Mouse (Mus musculus): ENCODE results near the gene Actg1. TPM values are rescaled to one million over a fixed set of nuclear protein-coding genes. Genes with fewer than 3 reads are reported as not detected.

The Actg1 gene
- polyA plus RNA-seq, 1 experiment, result 2,358 TPM

DNA sequence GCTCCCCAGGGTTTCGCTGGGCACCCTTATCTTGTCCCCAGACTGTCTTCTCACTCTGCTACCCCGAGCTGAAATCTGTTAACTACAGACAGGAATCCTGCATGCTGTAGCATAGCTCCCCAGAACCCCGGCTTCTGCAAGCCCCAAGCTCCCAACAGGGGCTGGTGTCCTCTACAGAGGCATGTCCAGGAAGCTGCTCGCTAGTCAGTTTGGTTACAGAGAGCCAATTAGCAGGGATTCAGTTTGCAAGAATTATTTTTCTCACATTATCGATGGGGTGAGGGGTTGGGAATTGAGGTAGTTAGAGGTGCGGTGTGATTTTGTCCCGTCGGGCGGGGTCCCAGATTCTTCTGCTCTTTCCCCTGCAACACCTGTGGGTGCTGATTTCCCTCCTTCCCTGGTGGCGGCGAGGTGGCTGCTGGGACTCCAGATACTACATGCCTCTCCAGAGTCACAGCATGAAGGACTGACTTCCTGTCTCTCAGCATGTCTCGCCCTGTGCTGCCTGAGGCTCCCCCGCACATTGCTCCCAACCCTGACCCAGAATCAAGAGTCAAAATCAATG, 31.6 kb downstream of the Actg1 start:
- TF ChIP-seq TCF12 (IDR thresholded peaks at IDR 0.05; ENCODE audit: insufficient read depth, poor library complexity, severe bottlenecking), result no peak
- no peak for TF ChIP-seq MYOG (IDR thresholded peaks at IDR 0.05; ENCODE audit: control insufficient read depth in 1 of 3, insufficient read depth in 1 of 3, insufficient read length in 2 of 3, low read depth in 2 of 3)
- no peak for TF ChIP-seq TCF3 (IDR thresholded peaks at IDR 0.05; ENCODE audit: insufficient read length, low read depth)
- no peak for TF ChIP-seq SRF (IDR thresholded peaks at IDR 0.05; ENCODE audit: control insufficient read depth, insufficient read length, low read depth)
- no peak for TF ChIP-seq POLR2AphosphoS2 (IDR thresholded peaks at IDR 0.05; ENCODE audit: insufficient read length, low read depth)
- no peak for TF ChIP-seq CEBPB (IDR thresholded peaks at IDR 0.05; ENCODE audit: insufficient read depth, poor library complexity, severe bottlenecking)
- TF ChIP-seq E2F4 (IDR thresholded peaks at IDR 0.05; ENCODE audit: insufficient read depth), result no peak
- TF ChIP-seq USF1 (IDR thresholded peaks at IDR 0.05; ENCODE audit: low read depth), result no peak
- TF ChIP-seq REST (IDR thresholded peaks at IDR 0.05; ENCODE audit: insufficient read depth, insufficient read length), result no peak
- TF ChIP-seq MYOD1 (IDR thresholded peaks at IDR 0.05; ENCODE audit: control insufficient read depth in 1 of 3, insufficient read length in 2 of 3, low read depth in 2 of 3), result no peak
- no peak for TF ChIP-seq POLR2A (IDR thresholded peaks at IDR 0.05; ENCODE audit: insufficient read length, low read depth)
- no peak for TF ChIP-seq MAX (IDR thresholded peaks at IDR 0.05; ENCODE audit: low read depth)
- Histone ChIP-seq H3ac (ENCODE audit: control insufficient read depth, insufficient read length) (peak overlapping the region; percentile 3), H3K4me3 (peak overlapping the region; percentile 38)

DNA sequence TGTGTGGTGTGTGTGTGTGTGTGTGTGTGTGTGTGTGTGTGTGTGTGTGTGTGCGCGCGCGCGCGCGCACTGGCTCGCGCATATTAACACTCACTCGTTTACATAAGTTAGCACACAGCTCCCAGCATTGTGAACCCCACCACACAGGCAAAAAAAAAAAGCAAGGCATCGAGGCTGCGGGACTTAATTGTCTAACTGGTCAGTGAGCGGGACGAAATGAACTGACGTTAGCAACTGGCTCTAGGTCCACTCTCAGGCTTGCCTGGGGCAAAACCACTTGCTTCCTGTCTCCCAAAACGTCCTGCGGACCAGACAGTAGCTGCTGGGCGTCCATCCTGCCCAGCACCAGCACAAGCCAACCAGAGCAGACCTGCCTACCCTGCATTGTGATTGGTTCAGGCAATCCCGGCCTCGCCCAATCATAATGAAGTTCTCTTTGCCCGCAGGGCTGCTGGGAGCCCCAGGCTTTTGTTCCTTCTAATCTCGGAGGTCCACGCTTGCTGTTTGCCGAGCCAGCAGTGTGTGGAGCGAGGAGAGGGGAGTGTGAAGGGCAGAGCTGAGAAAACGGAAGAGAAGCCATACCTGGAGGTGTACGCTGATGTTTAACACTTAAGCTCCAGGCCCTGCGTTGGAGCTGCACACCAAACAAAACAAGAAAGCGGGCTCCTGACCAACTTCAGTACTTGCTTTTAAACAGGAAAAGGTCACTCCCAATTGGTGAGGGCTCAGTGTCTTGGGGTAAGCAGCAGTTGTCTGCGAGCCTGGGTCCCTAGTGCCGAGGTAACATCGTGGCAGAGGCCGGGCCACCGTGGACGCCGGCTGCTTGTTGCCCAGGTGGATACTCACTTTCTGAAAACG, 32.3 kb downstream of the Actg1 start:
- TF ChIP-seq E2F4 (IDR thresholded peaks at IDR 0.05; ENCODE audit: insufficient read depth), result no peak
- no peak for TF ChIP-seq REST (IDR thresholded peaks at IDR 0.05; ENCODE audit: insufficient read depth, insufficient read length)
- peak; percentile 81 for TF ChIP-seq POLR2AphosphoS2 (IDR thresholded peaks at IDR 0.05; ENCODE audit: insufficient read length, low read depth)
- TF ChIP-seq MAX (IDR thresholded peaks at IDR 0.05; ENCODE audit: low read depth), result no peak
- no peak for TF ChIP-seq SRF (IDR thresholded peaks at IDR 0.05; ENCODE audit: control insufficient read depth, insufficient read length, low read depth)
- peak in 2 of 3 experiments; percentile 51 to 58 for TF ChIP-seq MYOD1 (IDR thresholded peaks at IDR 0.05; ENCODE audit: control insufficient read depth in 1 of 3, insufficient read length in 2 of 3, low read depth in 2 of 3)
- TF ChIP-seq TCF3 (IDR thresholded peaks at IDR 0.05; ENCODE audit: insufficient read length, low read depth), result no peak
- peak; percentile 91 for TF ChIP-seq POLR2A (IDR thresholded peaks at IDR 0.05; ENCODE audit: insufficient read length, low read depth)
- H3ac ChIP-seq (ENCODE audit: control insufficient read depth, insufficient read length), result peak overlapping the region; percentile 3
- no peaks in the 10 kb centered on the region for H3K79me2 ChIP-seq (ENCODE audit: control insufficient read depth, insufficient read depth)
- peak overlapping the region; percentile 100 for H3K4me2 ChIP-seq (ENCODE audit: low read depth)
- H3K4me3 ChIP-seq, result peak overlapping the region; percentile 38
- H3K27me3 ChIP-seq (ENCODE audit: control insufficient read depth, insufficient read depth, insufficient read length), result no peaks in the 10 kb centered on the region
- no peaks in the 10 kb centered on the region for H3K36me3 ChIP-seq (ENCODE audit: control insufficient read depth, insufficient read depth)

More for the DNA sequence above, 31.6 kb downstream of the Actg1 start:
- Histone ChIP-seq H3K36me3 (ENCODE audit: control insufficient read depth, insufficient read depth) (no peaks in the 10 kb centered on the region), H3K4me2 (ENCODE audit: low read depth) (peak overlapping the region; percentile 100), H3K27me3 (ENCODE audit: control insufficient read depth, insufficient read depth, insufficient read length) (no peaks in the 10 kb centered on the region), H3K79me2 (ENCODE audit: control insufficient read depth, insufficient read depth) (no peaks in the 10 kb centered on the region)

DNA sequence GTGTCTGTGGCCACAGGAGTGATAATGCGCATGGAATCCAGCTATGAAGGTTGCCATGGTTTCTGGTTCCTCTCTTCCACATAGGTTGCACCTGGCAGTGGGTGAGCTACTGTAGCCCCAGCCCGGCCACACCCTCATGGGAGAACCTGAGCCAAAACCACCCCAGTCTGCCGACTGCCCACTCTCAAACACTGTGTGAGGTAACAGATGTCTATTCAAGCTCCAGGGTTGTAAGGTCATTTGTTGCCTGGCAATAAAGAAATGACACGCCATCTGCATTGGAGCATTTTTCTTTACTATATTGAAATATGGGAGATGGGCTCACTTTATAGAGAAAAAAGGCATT, 33.0 kb downstream of the Actg1 start:
- Histone ChIP-seq H3K4me2 (ENCODE audit: low read depth) (peak overlapping the region; percentile 94), H3K36me3 (ENCODE audit: control insufficient read depth, insufficient read depth) (no peaks in the 10 kb centered on the region), H3K79me2 (ENCODE audit: control insufficient read depth, insufficient read depth) (no peaks in the 10 kb centered on the region), H3ac (ENCODE audit: control insufficient read depth, insufficient read length) (no peak overlapping the region), H3K27me3 (ENCODE audit: control insufficient read depth, insufficient read depth, insufficient read length) (no peaks in the 10 kb centered on the region), H3K4me3 (peak overlapping the region; percentile 38)
- peak in 1 of 3 experiments; percentile 22 for TF ChIP-seq MYOG (IDR thresholded peaks at IDR 0.05; ENCODE audit: control insufficient read depth in 1 of 3, insufficient read depth in 1 of 3, insufficient read length in 2 of 3, low read depth in 2 of 3)
- no peak for TF ChIP-seq USF1 (IDR thresholded peaks at IDR 0.05; ENCODE audit: low read depth)
- TF ChIP-seq POLR2A (IDR thresholded peaks at IDR 0.05; ENCODE audit: insufficient read length, low read depth), result no peak
- TF ChIP-seq TCF3 (IDR thresholded peaks at IDR 0.05; ENCODE audit: insufficient read length, low read depth), result no peak
- TF ChIP-seq E2F4 (IDR thresholded peaks at IDR 0.05; ENCODE audit: insufficient read depth), result no peak
- TF ChIP-seq MAX (IDR thresholded peaks at IDR 0.05; ENCODE audit: low read depth), result no peak
- TF ChIP-seq SRF (IDR thresholded peaks at IDR 0.05; ENCODE audit: control insufficient read depth, insufficient read length, low read depth), result no peak
- TF ChIP-seq CEBPB (IDR thresholded peaks at IDR 0.05; ENCODE audit: insufficient read depth, poor library complexity, severe bottlenecking), result no peak
- TF ChIP-seq POLR2AphosphoS2 (IDR thresholded peaks at IDR 0.05; ENCODE audit: insufficient read length, low read depth), result no peak
- TF ChIP-seq TCF12 (IDR thresholded peaks at IDR 0.05; ENCODE audit: insufficient read depth, poor library complexity, severe bottlenecking), result no peak
- peak in 1 of 3 experiments; percentile 59 for TF ChIP-seq MYOD1 (IDR thresholded peaks at IDR 0.05; ENCODE audit: control insufficient read depth in 1 of 3, insufficient read length in 2 of 3, low read depth in 2 of 3)
- TF ChIP-seq REST (IDR thresholded peaks at IDR 0.05; ENCODE audit: insufficient read depth, insufficient read length), result no peak

DNA sequence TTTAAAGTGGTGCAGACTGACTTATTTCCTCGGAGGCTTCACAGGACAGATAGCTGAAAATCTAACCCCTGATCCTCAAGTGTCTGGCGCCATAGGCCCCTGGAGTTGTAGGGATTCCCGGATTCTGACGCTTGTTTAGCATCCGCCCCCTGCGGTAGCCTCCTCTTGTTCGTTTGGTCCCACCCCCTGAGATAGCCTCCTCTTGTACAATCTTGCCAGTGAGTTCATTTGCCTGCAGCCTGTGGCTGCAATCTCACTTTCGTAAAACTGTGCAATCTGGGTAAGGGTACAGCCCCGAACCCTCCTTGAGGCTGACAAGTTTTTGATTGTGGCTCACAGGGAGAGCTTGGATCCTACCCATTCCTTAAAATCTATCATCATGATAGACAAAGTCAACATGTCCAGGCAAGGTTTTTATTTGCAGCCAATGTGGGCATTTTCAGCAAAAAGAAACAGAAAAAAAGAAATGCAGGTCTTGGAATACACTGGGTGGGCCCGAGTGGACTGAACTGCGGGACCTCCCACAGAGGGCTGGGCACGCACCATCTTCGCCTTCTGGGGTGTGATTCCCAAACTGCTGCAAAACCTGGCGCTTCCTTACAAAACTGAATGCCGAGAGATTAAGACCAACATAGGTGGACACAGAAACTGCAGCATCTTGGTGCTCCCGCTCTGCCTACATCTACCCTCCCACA, 33.5 kb downstream of the Actg1 start:
- Histone ChIP-seq H3K27me3 (ENCODE audit: control insufficient read depth, insufficient read depth, insufficient read length) (no peaks in the 10 kb centered on the region), H3K79me2 (ENCODE audit: control insufficient read depth, insufficient read depth) (no peaks in the 10 kb centered on the region), H3ac (ENCODE audit: control insufficient read depth, insufficient read length) (no peak overlapping the region), H3K4me3 (peak overlapping the region; percentile 38), H3K4me2 (ENCODE audit: low read depth) (peak overlapping the region; percentile 94), H3K36me3 (ENCODE audit: control insufficient read depth, insufficient read depth) (no peaks in the 10 kb centered on the region)
- TF ChIP-seq SRF (IDR thresholded peaks at IDR 0.05; ENCODE audit: control insufficient read depth, insufficient read length, low read depth), result no peak
- TF ChIP-seq POLR2A (IDR thresholded peaks at IDR 0.05; ENCODE audit: insufficient read length, low read depth), result no peak
- no peak for TF ChIP-seq E2F4 (IDR thresholded peaks at IDR 0.05; ENCODE audit: insufficient read depth)
- no peak for TF ChIP-seq MAX (IDR thresholded peaks at IDR 0.05; ENCODE audit: low read depth)
- TF ChIP-seq CEBPB (IDR thresholded peaks at IDR 0.05; ENCODE audit: insufficient read depth, poor library complexity, severe bottlenecking), result no peak
- TF ChIP-seq REST (IDR thresholded peaks at IDR 0.05; ENCODE audit: insufficient read depth, insufficient read length), result no peak
- no peak for TF ChIP-seq POLR2AphosphoS2 (IDR thresholded peaks at IDR 0.05; ENCODE audit: insufficient read length, low read depth)
- no peak for TF ChIP-seq MYOD1 (IDR thresholded peaks at IDR 0.05; ENCODE audit: control insufficient read depth in 1 of 3, insufficient read length in 2 of 3, low read depth in 2 of 3)
- no peak for TF ChIP-seq MYOG (IDR thresholded peaks at IDR 0.05; ENCODE audit: control insufficient read depth in 1 of 3, insufficient read depth in 1 of 3, insufficient read length in 2 of 3, low read depth in 2 of 3)
- TF ChIP-seq TCF12 (IDR thresholded peaks at IDR 0.05; ENCODE audit: insufficient read depth, poor library complexity, severe bottlenecking), result no peak
- TF ChIP-seq TCF3 (IDR thresholded peaks at IDR 0.05; ENCODE audit: insufficient read length, low read depth), result no peak
- no peak for TF ChIP-seq USF1 (IDR thresholded peaks at IDR 0.05; ENCODE audit: low read depth)
